In the genomic region with DNA sequence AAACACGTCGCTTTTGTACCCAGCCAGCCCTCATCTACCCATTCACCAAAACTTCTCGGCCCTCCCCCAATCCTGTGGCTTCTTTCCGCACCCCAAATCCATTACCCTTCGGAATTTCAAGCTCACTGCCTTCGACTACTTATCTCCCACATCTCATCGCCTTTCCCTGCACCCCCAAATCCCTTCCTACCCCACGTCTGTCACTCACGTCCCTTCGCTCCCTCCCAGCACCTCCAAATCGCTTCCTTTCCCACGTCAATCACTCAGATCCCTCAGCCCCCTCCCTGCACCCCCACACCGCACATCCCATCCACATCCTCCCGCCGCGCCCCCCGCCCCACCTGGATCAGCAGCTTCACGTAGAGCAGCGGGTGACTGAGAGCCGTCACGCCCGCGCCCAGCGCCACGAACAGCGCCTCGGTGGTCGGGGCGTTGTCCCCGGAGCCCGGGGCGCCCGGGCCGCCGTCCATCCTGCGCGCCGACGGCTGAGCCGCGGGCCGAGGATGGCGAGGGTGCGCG, we compare ENCODE assay signal across 8 mouse cellular contexts. TPM values are rescaled to one million over a fixed set of nuclear protein-coding genes. Genes with fewer than 3 reads are reported as not detected.
DNase-seq lines count a peak whose midpoint lies in the region; ATAC-seq and TF ChIP-seq lines count a peak whose summit lies in the region.

No protein-coding gene starts in this region.

- no peak for DNase-seq in heart, adult 18-20 months
- peak; percentile 36 to 54 for DNase-seq in cerebellum, postnatal 4 days (ENCODE audit: low spot score in 2 of 2)
- peak; percentile 74 for DNase-seq in thymus, postnatal 4 days
- no peak for DNase-seq in adrenal gland, postnatal 10 days

- H3K27me3 ChIP-seq in heart, embryonic 11.5 days (ENCODE audit: control insufficient read depth, insufficient read depth, low read length): no peaks in the 10 kb centered on the region
- H3K27me3 ChIP-seq in E14TG2a.4 (ENCODE audit: insufficient read depth, low read length): no peaks in the 10 kb centered on the region
- H3K27me3 ChIP-seq in hindbrain, embryonic 16.5 days (replicated peaks; ENCODE audit: control insufficient read depth, insufficient read depth, low read length): no peaks in the 10 kb centered on the region
- H3K27me3 ChIP-seq in lung, embryonic 16.5 days (ENCODE audit: control insufficient read depth, insufficient read depth, low read depth, low read length): no peaks in the 10 kb centered on the region

- H3K4me3 ChIP-seq in heart, embryonic 11.5 days (ENCODE audit: low read depth, low read length): peak overlapping the region; percentile 87
- H3K4me3 ChIP-seq in E14TG2a.4 (replicated peaks; ENCODE audit: low read length): peak overlapping the region; percentile 89
- H3K4me3 ChIP-seq in hindbrain, embryonic 16.5 days (ENCODE audit: low read length): peak overlapping the region; percentile 77
- H3K4me3 ChIP-seq in lung, embryonic 16.5 days (ENCODE audit: low read length): peak overlapping the region; percentile 89

- H3K9me3 ChIP-seq in heart, embryonic 11.5 days (replicated peaks; ENCODE audit: control insufficient read depth, low read length): no peaks in the 10 kb centered on the region
- H3K9me3 ChIP-seq in E14TG2a.4 (ENCODE audit: low read length): no peaks in the 10 kb centered on the region
- H3K9me3 ChIP-seq in hindbrain, embryonic 16.5 days (ENCODE audit: control insufficient read depth, low read length): no peaks in the 10 kb centered on the region
- H3K9me3 ChIP-seq in lung, embryonic 16.5 days (ENCODE audit: control insufficient read depth, low read length): no peaks in the 10 kb centered on the region

- peak overlapping the region; percentile 75 for H3K27ac ChIP-seq in heart, embryonic 11.5 days (ENCODE audit: low read depth, low read length)
- peak overlapping the region; percentile 94 for H3K27ac ChIP-seq in hindbrain, embryonic 16.5 days (ENCODE audit: low read depth, low read length)
- H3K27ac ChIP-seq in lung, embryonic 16.5 days (ENCODE audit: low read length): peak overlapping the region; percentile 94

- peak overlapping the region; percentile 82 for H3K4me2 ChIP-seq in heart, embryonic 11.5 days
- H3K4me2 ChIP-seq in hindbrain, embryonic 16.5 days (ENCODE audit: low read length): peak overlapping the region; percentile 56
- H3K4me2 ChIP-seq in lung, embryonic 16.5 days (ENCODE audit: low read depth, low read length): peak overlapping the region; percentile 75

- H3K4me1 ChIP-seq in heart, embryonic 11.5 days (ENCODE audit: control insufficient read depth, insufficient read depth, low read length): peaks cover 24% of the 10 kb centered on the region
- peaks cover 73% of the 10 kb centered on the region for H3K4me1 ChIP-seq in E14TG2a.4 (replicated peaks; ENCODE audit: low read depth, low read length)
- H3K4me1 ChIP-seq in hindbrain, embryonic 16.5 days (ENCODE audit: control insufficient read depth, insufficient read depth, low read depth, low read length): peaks cover 24% of the 10 kb centered on the region
- peaks cover 27% of the 10 kb centered on the region for H3K4me1 ChIP-seq in lung, embryonic 16.5 days (replicated peaks; ENCODE audit: control insufficient read depth, insufficient read depth, low read length)

- no peak for TF ChIP-seq CTCF in E14TG2a.4 (conservative IDR thresholded peaks at IDR 0.05; ENCODE audit: low read length)

- H3K36me3 ChIP-seq in heart, embryonic 11.5 days (ENCODE audit: control insufficient read depth, insufficient read depth, low read length): peaks cover 3% of the 10 kb centered on the region; the same call in 1 of the 2 replicates
- peaks cover 25% of the 10 kb centered on the region for H3K36me3 ChIP-seq in E14TG2a.4 (ENCODE audit: insufficient read depth, low read length)
- no peaks in the 10 kb centered on the region for H3K36me3 ChIP-seq in hindbrain, embryonic 16.5 days (ENCODE audit: control insufficient read depth, insufficient read depth, low read length)
- H3K36me3 ChIP-seq in lung, embryonic 16.5 days (ENCODE audit: control insufficient read depth, insufficient read depth, low read length): peaks cover 8% of the 10 kb centered on the region

- peak; percentile 8; the same call in 1 of the 2 replicates for ATAC-seq in heart, embryonic 11.5 days (replicated peaks; ENCODE audit: insufficient number of reproducible peaks, low FRiP score, low TSS enrichment)
- ATAC-seq in hindbrain, embryonic 16.5 days: peak; percentile 35; the same call in 1 of the 2 replicates
- ATAC-seq in lung, embryonic 16.5 days (ENCODE audit: low read depth): no peak; the same call in 1 of the 2 replicates

- WGBS in heart, embryonic 11.5 days (ENCODE audit: insufficient replicate concordance): under 1% methylated on average over 43 of the region's 45 CpGs
- under 1% methylated on average over 43 of the region's 45 CpGs for WGBS in hindbrain, embryonic 16.5 days
- WGBS in lung, embryonic 16.5 days: under 1% methylated on average over 31 of the region's 45 CpGs

- peak overlapping the region; percentile 83 for H3K9ac ChIP-seq in heart, embryonic 11.5 days (ENCODE audit: low read depth, low read length)
- H3K9ac ChIP-seq in hindbrain, embryonic 16.5 days (ENCODE audit: low read depth, low read length): peak overlapping the region; percentile 95
- peak overlapping the region; percentile 94 for H3K9ac ChIP-seq in lung, embryonic 16.5 days (ENCODE audit: low read length)

RNA-seq across cellular contexts. Expression of gene Mtch1, which starts 0.5 kb away (rescaled TPM):
- 266 and 306 TPM in 2 replicates for polyA plus RNA-seq in heart, embryonic 11.5 days (2014; fragmentation: Nextera tagmentation; extraction: Ambion mirVana)
- total RNA-seq in heart, adult 18-20 months (2021): 100 to 1,000 TPM; 193 to 203 TPM
- 328 and 463 TPM in 2 replicates for polyA plus RNA-seq in hindbrain, embryonic 16.5 days (2015; fragmentation: Nextera tagmentation; extraction: Ambion mirVana)
- polyA plus RNA-seq in lung, embryonic 16.5 days (2015; fragmentation: Nextera tagmentation; extraction: Ambion mirVana): 208 and 265 TPM in 2 replicates
- total RNA-seq in adrenal gland, postnatal 10 days (2021): 100 to 1,000 TPM; 330 to 395 TPM

RNA-seq across cellular contexts. Expression of gene Fgd2, which starts 13.5 kb away (rescaled TPM):
- 1.2 and 2.3 TPM in 2 replicates for polyA plus RNA-seq in heart, embryonic 11.5 days (2014; fragmentation: Nextera tagmentation; extraction: Ambion mirVana)
- 1 to 10 TPM; 1.5 to 2.6 TPM for total RNA-seq in heart, adult 18-20 months (2021)
- polyA plus RNA-seq in hindbrain, embryonic 16.5 days (2015; fragmentation: Nextera tagmentation; extraction: Ambion mirVana): 6.5 and 9.1 TPM in 2 replicates
- polyA plus RNA-seq in lung, embryonic 16.5 days (2015; fragmentation: Nextera tagmentation; extraction: Ambion mirVana): 21.7 and 24.0 TPM in 2 replicates
- total RNA-seq in adrenal gland, postnatal 10 days (2021): 1 to 10 TPM; 4.6 to 7.4 TPM

RNA-seq across cellular contexts. Expression of gene Pi16, which starts 29.7 kb away (rescaled TPM):
- polyA plus RNA-seq in heart, embryonic 11.5 days (2014; fragmentation: Nextera tagmentation; extraction: Ambion mirVana): 0.55 and 1.7 TPM in 2 replicates
- total RNA-seq in heart, adult 18-20 months (2021): 10 to 100 TPM; 22.7 to 29.1 TPM
- polyA plus RNA-seq in hindbrain, embryonic 16.5 days (2015; fragmentation: Nextera tagmentation; extraction: Ambion mirVana): 2.0 and 2.4 TPM in 2 replicates
- 2.3 and 3.5 TPM in 2 replicates for polyA plus RNA-seq in lung, embryonic 16.5 days (2015; fragmentation: Nextera tagmentation; extraction: Ambion mirVana)
- 10 to 100 TPM; 24.5 to 26.1 TPM for total RNA-seq in adrenal gland, postnatal 10 days (2021)

Comparison
In these comparisons a context has a peak if more than half of its experiments do, and no peak if none do; other contexts are left out.
1. DNase-seq: peak in cerebellum, postnatal 4 days (2 of 2) and thymus, postnatal 4 days (single experiment); none in heart, adult 18-20 months (0 of 2) and adrenal gland, postnatal 10 days (single experiment).
2. Peak in every context shown above with its lines, with median percentiles within 50 percentile points of each other: H3K27ac ChIP-seq, H3K4me2 ChIP-seq, H3K4me3 ChIP-seq and H3K9ac ChIP-seq.